ENCODE assay signal across 21 mouse cellular contexts in the genomic region with DNA sequence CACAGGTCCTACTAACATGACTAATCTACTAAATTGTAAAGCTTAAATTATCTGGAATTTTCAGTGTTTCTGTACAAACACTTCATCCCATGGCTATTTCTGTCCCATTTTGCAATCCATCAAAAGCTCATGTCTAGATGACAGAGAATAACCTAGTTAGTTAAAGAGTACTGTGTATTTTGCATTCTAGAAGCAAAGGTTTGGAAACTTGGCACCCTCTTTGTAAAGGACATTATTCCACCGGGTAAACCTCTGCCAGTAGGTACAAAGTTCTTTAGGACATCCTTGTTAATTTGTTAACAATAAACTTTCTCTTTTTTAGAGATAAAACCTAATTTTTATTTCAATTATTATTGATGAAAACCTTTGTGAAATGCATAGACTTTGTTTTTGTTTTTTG. TPM values are rescaled to one million over a fixed set of nuclear protein-coding genes. Genes with fewer than 3 reads are reported as not detected.
DNase-seq lines count a peak whose midpoint lies in the region; ATAC-seq and TF ChIP-seq lines count a peak whose summit lies in the region.
"Had no signal": no experiment of that assay in that cellular context is flagged by ENCODE, and none has a peak within 500 bp of the region (broad histone marks: within the 10 kb centered on the region; RNA-seq: fewer than 3 reads in every experiment).

No protein-coding gene starts in this region.

- H3K27ac ChIP-seq in kidney, adult 2 months (ENCODE audit: insufficient read depth, low read depth, low read length): peak overlapping the region; percentile 94
- no peak overlapping the region for H3K27ac ChIP-seq in kidney, embryonic 15.5 days
- H3K27ac ChIP-seq: embryonic facial prominence, embryonic 13.5 days; embryonic facial prominence, embryonic 15.5 days; forebrain, embryonic 10.5 days; forebrain, embryonic 12.5 days had no signal

- no peak for TF ChIP-seq CTCF in kidney, adult 2 months (conservative IDR thresholded peaks at IDR 0.05; ENCODE audit: insufficient read depth, insufficient read length, low read depth, low read length)

- WGBS in kidney, adult 2 months: 43% methylated on average over 1 of the region's 1 CpGs
- 83% methylated on average over 1 of the region's 1 CpGs for WGBS in kidney, embryonic 15.5 days

- H3K9ac ChIP-seq in kidney, embryonic 15.5 days: no peak overlapping the region
- H3K9ac ChIP-seq: embryonic facial prominence, embryonic 13.5 days; embryonic facial prominence, embryonic 15.5 days; forebrain, embryonic 12.5 days had no signal

- peaks cover 13% of the 10 kb centered on the region; the same call in 1 of the 2 replicates for H3K4me1 ChIP-seq in kidney, adult 2 months (ENCODE audit: control insufficient read depth, insufficient read depth, low read length)
- H3K4me1 ChIP-seq in kidney, embryonic 15.5 days: no peaks in the 10 kb centered on the region
- H3K4me1 ChIP-seq: embryonic facial prominence, embryonic 13.5 days; embryonic facial prominence, embryonic 15.5 days; forebrain, embryonic 10.5 days; forebrain, embryonic 12.5 days had no signal

- no peaks in the 10 kb centered on the region for H3K27me3 ChIP-seq in kidney, adult 2 months (replicated peaks; ENCODE audit: control insufficient read depth, insufficient read depth, low read length)
- H3K27me3 ChIP-seq in kidney, embryonic 15.5 days: no peaks in the 10 kb centered on the region
- H3K27me3 ChIP-seq: embryonic facial prominence, embryonic 13.5 days; embryonic facial prominence, embryonic 15.5 days; forebrain, embryonic 12.5 days had no signal

- H3K9me3 ChIP-seq in kidney, embryonic 15.5 days (replicated peaks): no peaks in the 10 kb centered on the region
- H3K9me3 ChIP-seq: embryonic facial prominence, embryonic 13.5 days; embryonic facial prominence, embryonic 15.5 days; forebrain, embryonic 10.5 days; forebrain, embryonic 12.5 days had no signal

- DNase-seq in kidney, adult 2 months: peak; percentile 88
- no peak for DNase-seq in kidney, postnatal 4 days
- peak; percentile 40 for DNase-seq in kidney, postnatal 14 days
- DNase-seq: adrenal gland, adult 2 months; adrenal gland, postnatal 10 days; adrenal gland, postnatal 25 days; cerebellum, adult 11 months; cerebellum, adult 18-20 months; cerebellum, adult 8-10 months; cerebellum, adult 9-11 months; cerebellum, postnatal 14 days; cerebellum, postnatal 36 days; embryo, embryonic 11 days had no signal

- no peak for ATAC-seq in kidney, embryonic 15.5 days (replicated peaks; ENCODE audit: low FRiP score)
- ATAC-seq: forebrain, embryonic 14.5 days; forebrain, embryonic 16.5 days had no signal

- no peak overlapping the region for H3K4me3 ChIP-seq in kidney, adult 2 months (ENCODE audit: insufficient read depth, low read depth, low read length)
- H3K4me3 ChIP-seq in kidney, embryonic 15.5 days (replicated peaks): no peak overlapping the region
- H3K4me3 ChIP-seq: embryonic facial prominence, embryonic 13.5 days; embryonic facial prominence, embryonic 15.5 days; erythroblast, embryonic 14.5 days; forebrain, embryonic 10.5 days; forebrain, embryonic 12.5 days had no signal

- TF ChIP-seq POLR2A in kidney, adult 2 months (IDR thresholded peaks at IDR 0.05; ENCODE audit: low read depth, low read length): no peak

- no peak overlapping the region for H3K4me2 ChIP-seq in kidney, embryonic 15.5 days
- H3K4me2 ChIP-seq: embryonic facial prominence, embryonic 13.5 days; embryonic facial prominence, embryonic 15.5 days; forebrain, embryonic 12.5 days had no signal

- H3K36me3 ChIP-seq in kidney, adult 2 months (ENCODE audit: control insufficient read depth, insufficient read depth, low read length): no peaks in the 10 kb centered on the region
- H3K36me3 ChIP-seq in kidney, embryonic 15.5 days: no peaks in the 10 kb centered on the region
- H3K36me3 ChIP-seq: embryonic facial prominence, embryonic 13.5 days; embryonic facial prominence, embryonic 15.5 days; forebrain, embryonic 10.5 days; forebrain, embryonic 12.5 days had no signal

RNA-seq across cellular contexts. Expression of a gene that starts 18.1 kb away (rescaled TPM):
- 262 and 276 TPM in 2 replicates for polyA plus RNA-seq in kidney, adult 2 months (2012; rRNA removed)
- 51.5 and 53.6 TPM in 2 replicates for polyA plus RNA-seq in kidney, embryonic 15.5 days (2015; fragmentation: Nextera tagmentation; extraction: Ambion mirVana)

Comparison
In these comparisons a context has a peak if more than half of its experiments do, and no peak if none do; other contexts are left out.
1. DNase-seq: peak in kidney, adult 2 months (single experiment) and kidney, postnatal 14 days (single experiment); none in kidney, postnatal 4 days (0 of 2).